Mouse (Mus musculus) heart, postnatal 0 days (tissue): ENCODE results near the gene Irf2.

ENCODE experiments used
- CTCF ChIP-seq: IDR thresholded peaks from 2 replicates; pipeline ENCODE4 v1.5.1; 2016; ENCODE audit warnings: antibody characterized with exemption, control low read depth, low read depth
- EP300 ChIP-seq: IDR thresholded peaks from 2 replicates; pipeline ENCODE4 v1.6.1; 2016; ENCODE audit warnings: antibody characterized with exemption, low read depth

DNA sequence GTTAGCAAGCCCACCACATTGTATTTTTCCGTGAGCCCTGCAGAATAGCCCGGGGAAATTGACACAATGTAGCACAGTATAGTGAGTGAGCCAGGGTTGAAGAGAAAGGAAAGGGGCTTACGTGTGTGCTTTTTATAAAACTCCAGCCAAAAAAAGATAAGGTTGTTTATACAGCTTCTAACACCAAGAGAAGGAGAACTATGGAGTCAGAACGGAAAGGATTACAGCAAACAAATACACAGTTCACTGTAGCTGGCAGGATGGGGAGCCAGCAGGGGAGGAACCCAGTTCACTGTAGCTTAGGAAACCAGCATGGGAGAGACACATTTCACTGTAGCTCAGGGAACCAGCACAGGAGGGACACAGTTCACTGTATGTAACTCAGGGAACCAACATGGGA, 149.0 kb downstream of the Irf2 start:
- TF ChIP-seq CTCF (no peak), EP300 (peak; percentile 55; the same call in 1 of the 2 replicates)
